Mouse (Mus musculus) spleen, postnatal 36 days (tissue): Measurements from ENCODE around the gene Ctnnal1.

Experiments
- DNase-seq, 2 experiments: peaks; one replicate each; pipeline ENCODE4 v3.0.0; 2022; ENCODE audit warnings: low spot score in 2 of 2, mixed read lengths in 1 of 2

Ctnnal1 gene

GRCm38 (mm10) chr4:56802669-56803150 lies 62.3 kb downstream of the Ctnnal1 start:
- no peak for DNase-seq

GRCm38 (mm10) chr4:56801907-56802668 lies 62.9 kb downstream of the Ctnnal1 start, which contains the start of the genes Elp1 and Fam206a:
TSS of gene Elp1 (minus strand) at chr4:56802331.
TSS of gene Fam206a (plus strand) at chr4:56802345.
- DNase-seq: peak; percentile 88 to 91

- no peak for DNase-seq
Measured at GRCm38 (mm10) chr4:56791373-56791772, 73.6 kb downstream of the Ctnnal1 start.

- DNase-seq: no peak
Measured at GRCm38 (mm10) chr4:56771065-56771464, 93.9 kb downstream of the Ctnnal1 start.

- DNase-seq: no peak
Measured at GRCm38 (mm10) chr4:56768913-56769312, 96.1 kb downstream of the Ctnnal1 start.

GRCm38 (mm10) chr4:56767861-56768284 lies 97.1 kb downstream of the Ctnnal1 start:
- DNase-seq: no peak
